Mouse (Mus musculus): ENCODE measurements around the gene Nav2. TPM values are rescaled to one million over a fixed set of nuclear protein-coding genes. Genes with fewer than 3 reads are reported as not detected.

Gene Nav2
- polyA plus RNA-seq, 1 experiment from 2014 or later, result 19.7 TPM

- no peak for TF ChIP-seq CTCF (IDR thresholded peaks at IDR 0.05; ENCODE audit: low read depth)
- Histone ChIP-seq H3K27ac (ENCODE audit: low read depth) (no peak overlapping the region), H3K4me2 (peak overlapping the region; percentile 66; the same call in 1 of the 2 replicates), H3K4me1 (ENCODE audit: insufficient read depth) (no peaks in the 10 kb centered on the region; the same call in 1 of the 2 replicates), H3K36me3 (ENCODE audit: insufficient read depth) (no peaks in the 10 kb centered on the region), H3K9me3 (ENCODE audit: low read depth, low read length) (no peaks in the 10 kb centered on the region), H3K4me3 (ENCODE audit: low read depth, low read length) (no peak overlapping the region; the same call in 1 of the 2 replicates), H3K27me3 (ENCODE audit: insufficient read depth, low read length) (peaks cover 96% of the 10 kb centered on the region), H3K9ac (no peak overlapping the region)
- WGBS, result 1% methylated on average over 35 of the region's 35 CpGs
- peak; percentile 10 for DNase-seq
- no peak for ATAC-seq (ENCODE audit: insufficient read depth)
Measured at GRCm38 (mm10) chr7:49635074-49635621, 726.6 kb downstream of the Nav2 start.

GRCm38 (mm10) chr7:49635971-49636370 lies 727.5 kb downstream of the Nav2 start:
- Histone ChIP-seq H3K27me3 (ENCODE audit: insufficient read depth, low read length) (peaks cover 98% of the 10 kb centered on the region), H3K4me3 (ENCODE audit: low read depth, low read length) (no peak overlapping the region), H3K9me3 (ENCODE audit: low read depth, low read length) (no peaks in the 10 kb centered on the region), H3K4me2 (no peak overlapping the region), H3K36me3 (ENCODE audit: insufficient read depth) (no peaks in the 10 kb centered on the region), H3K27ac (ENCODE audit: low read depth) (no peak overlapping the region), H3K9ac (no peak overlapping the region), H3K4me1 (ENCODE audit: insufficient read depth) (no peaks in the 10 kb centered on the region; the same call in 1 of the 2 replicates)
- no peak for TF ChIP-seq CTCF (IDR thresholded peaks at IDR 0.05; ENCODE audit: low read depth)
- DNase-seq, result peak; percentile 47
- 1% methylated on average over 22 of the region's 22 CpGs for WGBS
- no peak for ATAC-seq (ENCODE audit: insufficient read depth)

- Histone ChIP-seq H3K27ac (ENCODE audit: low read depth) (no peak within 1 kb of the TSS), H3K36me3 (ENCODE audit: insufficient read depth) (no peaks in the 10 kb centered on the region), H3K4me2 (no peak within 1 kb of the TSS), H3K27me3 (ENCODE audit: insufficient read depth, low read length) (peaks cover 94% of the 10 kb centered on the region), H3K9ac (no peak within 1 kb of the TSS), H3K9me3 (ENCODE audit: low read depth, low read length) (no peaks in the 10 kb centered on the region), H3K4me3 (ENCODE audit: low read depth, low read length) (no peak within 1 kb of the TSS; the same call in 1 of the 2 replicates), H3K4me1 (ENCODE audit: insufficient read depth) (no peaks in the 10 kb centered on the region; the same call in 1 of the 2 replicates)
- no peak for TF ChIP-seq CTCF (IDR thresholded peaks at IDR 0.05; ENCODE audit: low read depth)
- ATAC-seq (ENCODE audit: insufficient read depth), result no peak
- WGBS, result 1% methylated on average over 33 of the region's 33 CpGs
- peak; percentile 11 for DNase-seq
Measured at GRCm38 (mm10) chr7:49636491-49637115, 728.1 kb downstream of the Nav2 start, which contains the start of gene Dbx1. Dbx1 (minus strand) TSS chr7:49636849.

GRCm38 (mm10) chr7:49637281-49637680 lies 728.8 kb downstream of the Nav2 start:
- H3K4me2 ChIP-seq, result no peak overlapping the region
- ATAC-seq (ENCODE audit: insufficient read depth), result no peak
- 3% methylated on average over 9 of the region's 9 CpGs for WGBS

GRCm38 (mm10) chr7:49637851-49638663 lies 729.5 kb downstream of the Nav2 start:
- ATAC-seq (ENCODE audit: insufficient read depth) (no peak), DNase-seq (peak; percentile 39)
- H3K9me3 ChIP-seq (ENCODE audit: low read depth, low read length), result no peaks in the 10 kb centered on the region
- WGBS, result 1% methylated on average over 21 of the region's 21 CpGs
- no peaks in the 10 kb centered on the region for H3K36me3 ChIP-seq (ENCODE audit: insufficient read depth)
- no peak overlapping the region for H3K4me2 ChIP-seq
- H3K27ac ChIP-seq (ENCODE audit: low read depth), result no peak overlapping the region
- TF ChIP-seq CTCF (IDR thresholded peaks at IDR 0.05; ENCODE audit: low read depth), result no peak
- peaks cover 82% of the 10 kb centered on the region for H3K27me3 ChIP-seq (ENCODE audit: insufficient read depth, low read length)
- no peak overlapping the region for H3K4me3 ChIP-seq (ENCODE audit: low read depth, low read length)
- no peaks in the 10 kb centered on the region; the same call in 1 of the 2 replicates for H3K4me1 ChIP-seq (ENCODE audit: insufficient read depth)
- H3K9ac ChIP-seq, result no peak overlapping the region

More at GRCm38 (mm10) chr7:49637281-49637680, 728.8 kb downstream of the Nav2 start:
- Histone ChIP-seq H3K36me3 (ENCODE audit: insufficient read depth) (no peaks in the 10 kb centered on the region), H3K4me1 (ENCODE audit: insufficient read depth) (no peaks in the 10 kb centered on the region; the same call in 1 of the 2 replicates), H3K27me3 (ENCODE audit: insufficient read depth, low read length) (peaks cover 90% of the 10 kb centered on the region), H3K4me3 (ENCODE audit: low read depth, low read length) (no peak overlapping the region), H3K9me3 (ENCODE audit: low read depth, low read length) (no peaks in the 10 kb centered on the region), H3K9ac (no peak overlapping the region), H3K27ac (ENCODE audit: low read depth) (no peak overlapping the region)
- TF ChIP-seq CTCF (IDR thresholded peaks at IDR 0.05; ENCODE audit: low read depth), result no peak
- no peak for DNase-seq

- peak; percentile 6 for DNase-seq
- WGBS, result 2% methylated on average over 35 of the region's 35 CpGs
- ATAC-seq (ENCODE audit: insufficient read depth), result no peak
- H3K4me2 ChIP-seq, result peak overlapping the region; percentile 36
- peaks cover 71% of the 10 kb centered on the region for H3K27me3 ChIP-seq (ENCODE audit: insufficient read depth, low read length)
- peak overlapping the region; percentile 15; the same call in 1 of the 2 replicates for H3K4me3 ChIP-seq (ENCODE audit: low read depth, low read length)
- no peak overlapping the region for H3K27ac ChIP-seq (ENCODE audit: low read depth)
- no peaks in the 10 kb centered on the region for H3K36me3 ChIP-seq (ENCODE audit: insufficient read depth)
- no peak for TF ChIP-seq CTCF (IDR thresholded peaks at IDR 0.05; ENCODE audit: low read depth)
- H3K9me3 ChIP-seq (ENCODE audit: low read depth, low read length), result no peaks in the 10 kb centered on the region
- no peak overlapping the region for H3K9ac ChIP-seq
- no peaks in the 10 kb centered on the region for H3K4me1 ChIP-seq (ENCODE audit: insufficient read depth)
Measured at GRCm38 (mm10) chr7:49638941-49639776, 730.6 kb downstream of the Nav2 start.
